Mouse (Mus musculus): Measurements from ENCODE around the gene Cyp4f40. TPM values are rescaled to one million over a fixed set of nuclear protein-coding genes. Genes with fewer than 3 reads are reported as not detected.

Gene Cyp4f40
- polyA plus RNA-seq (2017; shearing (Covaris generic)), result not detected

DNA sequence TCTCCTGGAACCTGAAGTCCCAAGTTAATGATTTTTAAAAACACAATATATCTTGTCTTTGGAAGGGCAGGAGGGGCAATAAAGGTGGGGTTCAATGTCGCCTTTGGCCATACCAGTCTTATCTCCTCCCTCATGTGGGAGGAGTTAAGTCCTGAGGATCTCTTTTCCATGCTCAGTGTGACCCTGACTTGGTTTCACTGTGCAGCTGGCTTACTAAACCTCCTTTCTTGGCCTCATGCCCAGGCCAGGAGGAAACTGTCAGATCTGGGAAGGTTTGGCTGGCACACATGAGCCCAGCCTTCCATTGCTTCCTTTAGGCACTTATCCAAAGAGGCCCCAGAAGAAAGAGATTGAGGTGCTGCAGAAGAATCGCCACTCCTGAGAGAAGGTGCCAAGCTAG lies at the start of gene Cyp4f40:
Gene Cyp4f40 (plus strand): TSS at position 189 of the 400 bp plus-strand sequence.

DNA sequence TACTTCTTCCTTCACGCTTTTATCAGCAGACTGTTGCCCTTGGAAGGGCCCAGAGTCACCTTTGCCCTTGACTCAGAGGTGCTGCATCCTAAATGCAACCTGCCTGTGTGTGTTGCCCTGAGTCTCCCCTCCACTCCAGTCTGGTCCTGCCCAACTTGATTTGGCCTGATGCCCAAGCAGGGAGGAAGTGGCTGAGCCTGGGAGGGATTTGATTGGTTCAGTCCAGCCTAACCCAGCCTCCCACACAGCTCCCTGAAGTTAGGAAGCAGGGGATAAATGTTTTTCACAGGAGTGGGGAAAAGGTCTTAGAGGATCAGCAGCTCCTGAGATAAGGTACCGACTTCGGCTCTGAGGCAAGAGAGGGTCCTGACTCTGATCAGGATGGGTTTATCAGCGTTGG lies 37.7 kb upstream of the Cyp4f40 start, which contains the start of gene Cyp4f37:
Gene Cyp4f37 (plus strand): TSS at position 292 of the 400 bp plus-strand sequence.

DNA sequence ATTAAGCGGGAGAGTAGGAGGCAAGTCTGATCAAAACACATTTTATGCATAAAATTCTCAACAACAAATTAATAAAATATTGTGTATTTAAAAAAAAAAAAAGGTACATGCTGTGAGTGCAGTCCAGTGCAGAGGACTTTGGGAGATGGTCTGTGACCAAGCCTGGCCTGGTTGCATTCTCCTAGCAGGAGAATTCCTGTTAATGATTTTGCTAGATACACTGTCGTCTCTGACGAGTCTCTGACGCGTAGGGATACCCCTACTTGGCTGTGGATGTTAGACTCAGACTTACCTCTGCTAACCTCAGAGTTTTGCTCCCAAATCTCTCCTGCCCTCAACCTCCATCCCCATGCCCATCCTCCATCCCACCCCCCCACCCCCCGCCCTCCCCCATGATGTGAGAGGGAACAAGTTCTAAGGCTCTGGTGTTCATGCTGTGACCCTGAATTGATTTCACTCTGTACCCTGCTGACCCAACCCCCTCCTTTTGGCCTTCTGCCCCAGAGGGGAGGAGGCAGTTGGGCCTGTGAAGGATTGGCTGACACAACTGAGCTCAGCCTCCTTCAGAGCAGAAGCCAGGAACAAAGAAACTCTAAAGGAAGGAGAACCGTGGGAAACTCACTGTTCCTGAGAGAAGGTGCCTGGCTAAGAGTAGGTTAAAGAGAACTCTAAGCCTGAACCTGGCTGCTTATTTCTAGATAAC lies 26.5 kb downstream of the Cyp4f40 start, which contains the start of gene Cyp4f15:
Gene Cyp4f15 (plus strand): TSS at position 580 of the 703 bp plus-strand sequence.

Other genes with a start within 250 kb of the Cyp4f40 start
- gene Pglyrp2, start 234.7 kb upstream of the Cyp4f40 start, polyA plus RNA-seq (2017; shearing (Covaris generic)), result 38.2 TPM
- gene Cyp4f39, start 206.2 kb upstream of the Cyp4f40 start, polyA plus RNA-seq (2017; shearing (Covaris generic)), result not detected
- gene Cyp4f17, start 152.8 kb upstream of the Cyp4f40 start, polyA plus RNA-seq (2017; shearing (Covaris generic)), result 0.94 TPM
- gene Cyp4f16, start 122.3 kb upstream of the Cyp4f40 start, polyA plus RNA-seq (2017; shearing (Covaris generic)), result 12.8 TPM
- gene Cyp4f37, start 37.6 kb upstream of the Cyp4f40 start, polyA plus RNA-seq (2017; shearing (Covaris generic)), result not detected
- not detected for gene Cyp4f15, start 26.7 kb downstream of the Cyp4f40 start, polyA plus RNA-seq (2017; shearing (Covaris generic))
- 34.4 TPM for gene Zfp871, start 129.4 kb downstream of the Cyp4f40 start, polyA plus RNA-seq (2017; shearing (Covaris generic))
- gene Zfp811, start 151.0 kb downstream of the Cyp4f40 start, polyA plus RNA-seq (2017; shearing (Covaris generic)), result not detected
- gene Zfp799, start 171.4 kb downstream of the Cyp4f40 start, polyA plus RNA-seq (2017; shearing (Covaris generic)), result 5.2 TPM
- 0.20 TPM for gene Zfp870, start 232.7 kb downstream of the Cyp4f40 start, polyA plus RNA-seq (2017; shearing (Covaris generic))